Mouse (Mus musculus) liver, postnatal 0 days (tissue): Measurements from ENCODE around the gene Acer3.

Source experiments
- CTCF ChIP-seq: sonication (generic); IDR thresholded peaks from 2 replicates; pipeline ENCODE4 v1.5.1; 2016; ENCODE audit warnings: antibody characterized with exemption, low read depth
- EP300 ChIP-seq: IDR thresholded peaks from 2 replicates; pipeline ENCODE4 v1.6.1; 2016; ENCODE audit warnings: antibody characterized with exemption, low read depth, mild to moderate bottlenecking

DNA sequence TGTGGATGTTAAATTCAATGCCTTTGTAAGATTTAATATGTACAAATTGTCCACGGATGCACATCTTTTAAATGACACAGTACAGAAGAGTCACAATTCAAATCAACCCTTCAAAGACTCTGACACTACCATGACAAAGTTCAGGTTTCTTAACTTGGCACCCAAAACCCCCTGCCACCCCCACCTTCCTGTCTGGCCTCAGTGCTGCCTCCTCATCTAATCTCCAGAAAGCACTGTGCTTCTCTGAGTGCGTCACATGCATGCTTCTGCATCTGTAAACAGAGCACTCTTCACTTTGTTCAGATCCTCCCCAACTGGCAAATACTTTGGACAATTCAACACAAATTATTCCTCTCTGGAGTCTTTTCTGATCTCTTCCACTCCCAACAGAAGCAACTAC lies 68.5 kb downstream of the Acer3 start:
- TF ChIP-seq CTCF (no peak), EP300 (no peak)
